Mouse (Mus musculus): ENCODE data around the gene 4933407L21Rik. TPM values are rescaled to one million over a fixed set of nuclear protein-coding genes. Genes with fewer than 3 reads are reported as not detected.
"Not testable (repeated sequence)": the region's sequence is repeated elsewhere in the genome, so short reads cannot be mapped to it uniquely, and the experiment has no call there.

The 4933407L21Rik gene
- total RNA-seq, 4 experiments from 2014 or later, result 4.3 to 5.3 (median 4.5) TPM

- no peak for DNase-seq (ENCODE audit: low spot score in 2 of 2)
These were observed 29.8 kb downstream of the 4933407L21Rik start for GRCm38 (mm10) chr1:85957942-85958619.

- no peak for DNase-seq (ENCODE audit: low spot score in 2 of 2)
These were observed 31.0 kb downstream of the 4933407L21Rik start for GRCm38 (mm10) chr1:85959129-85959888.

DNA sequence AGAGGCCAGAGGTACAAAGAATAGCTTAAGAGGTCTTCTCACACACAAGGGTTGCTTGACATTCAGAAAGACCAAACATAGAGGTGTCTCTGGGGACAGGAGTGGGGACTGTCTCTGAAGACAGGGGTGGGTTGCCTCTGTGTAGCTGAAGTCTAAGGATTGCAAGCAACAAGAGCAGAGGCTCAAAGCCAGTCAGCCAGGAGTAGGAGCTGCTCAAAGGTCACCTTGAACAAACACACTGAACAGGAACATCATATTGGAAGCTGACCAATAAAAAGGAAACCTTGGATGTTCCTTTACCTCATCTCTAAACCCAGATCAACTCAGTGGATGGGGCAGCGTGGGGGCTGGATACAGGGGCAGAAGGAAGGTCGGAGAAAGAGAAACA, 31.6 kb downstream of the 4933407L21Rik start:
- DNase-seq (ENCODE audit: low spot score in 2 of 2), result no peak

GRCm38 (mm10) chr1:85960873-85961272, 32.6 kb downstream of the 4933407L21Rik start, which contains the start of gene Gpr55:
Gene Gpr55 (minus strand): TSS chr1:85961007.
- DNase-seq (ENCODE audit: low spot score in 2 of 2), result no peak

- DNase-seq (ENCODE audit: low spot score in 2 of 2), result no peak
These were observed 33.8 kb downstream of the 4933407L21Rik start for GRCm38 (mm10) chr1:85962081-85962480.

- DNase-seq (ENCODE audit: low spot score in 2 of 2), result no peak
These were observed 37.6 kb downstream of the 4933407L21Rik start for GRCm38 (mm10) chr1:85965856-85966255.

- no peak for DNase-seq (ENCODE audit: low spot score in 2 of 2)
These were observed 40.8 kb downstream of the 4933407L21Rik start for GRCm38 (mm10) chr1:85969081-85969480.

GRCm38 (mm10) chr1:85969519-85969918, 41.2 kb downstream of the 4933407L21Rik start:
- DNase-seq (ENCODE audit: low spot score in 2 of 2), result peak; percentile 34 to 56

- DNase-seq (ENCODE audit: low spot score in 2 of 2), result no peak
These were observed 42.8 kb downstream of the 4933407L21Rik start for GRCm38 (mm10) chr1:85971070-85971469.

DNA sequence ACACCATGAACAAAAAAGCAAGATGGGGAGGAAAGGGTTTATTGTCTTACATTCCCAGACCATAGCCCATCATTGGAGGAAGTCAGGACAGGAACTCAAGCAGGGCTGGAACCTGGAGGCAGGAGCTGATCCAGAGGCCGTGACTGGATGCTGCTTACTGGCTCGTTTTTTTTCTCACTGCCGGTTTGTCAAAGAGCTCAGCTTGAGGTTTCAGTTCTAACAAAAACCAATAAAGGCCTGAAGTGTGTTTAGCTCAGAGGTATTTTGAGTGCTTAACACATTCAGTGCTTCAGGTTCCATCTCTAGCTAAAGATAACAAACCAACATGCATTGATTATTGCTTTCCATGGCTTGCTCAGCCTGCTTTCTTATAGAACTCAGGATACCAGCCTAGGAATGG, 44.1 kb downstream of the 4933407L21Rik start:
- DNase-seq (ENCODE audit: low spot score in 2 of 2), result no peak

GRCm38 (mm10) chr1:85973468-85973877, 45.2 kb downstream of the 4933407L21Rik start:
- DNase-seq (ENCODE audit: low spot score in 2 of 2), result no peak

GRCm38 (mm10) chr1:85977709-85978108, 49.4 kb downstream of the 4933407L21Rik start:
- no peak for DNase-seq (ENCODE audit: low spot score in 2 of 2)

DNA sequence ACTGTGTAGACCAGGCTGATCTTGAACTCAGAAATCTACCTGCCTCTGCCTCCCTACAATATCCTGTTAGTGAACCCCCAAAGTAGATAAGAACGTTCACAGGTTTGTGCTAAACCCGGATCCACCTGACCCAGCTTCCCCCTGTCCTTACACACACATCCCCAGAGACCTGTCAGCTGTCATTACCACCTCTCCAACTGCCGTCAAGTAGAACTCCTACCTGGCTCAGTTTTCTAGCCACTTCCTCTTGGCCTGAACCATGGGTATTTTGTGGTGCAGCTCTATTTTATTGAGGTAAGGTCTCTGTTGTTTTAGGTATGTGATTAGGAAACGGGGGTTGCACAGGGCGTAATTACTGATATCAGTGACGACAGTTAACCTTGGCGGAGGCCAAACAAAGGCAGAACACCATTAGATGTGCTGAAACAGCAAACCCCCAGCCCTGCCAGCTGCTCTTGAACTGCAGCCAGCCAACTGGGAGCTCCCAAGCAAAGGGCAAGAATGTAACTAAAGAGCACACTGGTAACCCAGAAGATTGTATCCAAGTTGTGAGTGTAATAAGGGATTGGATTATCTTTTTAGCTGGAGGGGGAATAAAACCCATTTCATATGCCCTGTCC, 53.6 kb downstream of the 4933407L21Rik start:
- no peak for DNase-seq (ENCODE audit: low spot score in 2 of 2)

DNA sequence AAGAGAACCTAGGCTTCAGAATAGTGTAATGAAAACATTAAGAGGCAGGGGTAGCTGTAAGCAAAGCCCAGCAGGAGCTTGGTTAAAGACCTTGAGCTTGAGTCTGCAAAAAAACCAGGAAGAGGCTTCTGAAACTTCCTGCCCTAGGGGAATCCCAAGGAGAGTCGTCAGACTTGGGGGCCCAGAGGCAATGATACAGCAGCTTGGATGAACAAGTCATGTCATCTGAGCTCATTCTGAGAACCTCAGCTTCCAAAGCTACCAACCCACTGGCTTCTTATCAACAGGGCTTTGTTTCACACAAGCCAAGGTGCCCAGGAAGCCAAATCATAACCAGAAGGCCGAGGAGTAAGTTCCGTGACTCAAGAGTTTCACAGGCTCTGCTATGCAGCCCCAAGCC, 57.5 kb downstream of the 4933407L21Rik start:
- no peak for DNase-seq (ENCODE audit: low spot score in 2 of 2)

DNA sequence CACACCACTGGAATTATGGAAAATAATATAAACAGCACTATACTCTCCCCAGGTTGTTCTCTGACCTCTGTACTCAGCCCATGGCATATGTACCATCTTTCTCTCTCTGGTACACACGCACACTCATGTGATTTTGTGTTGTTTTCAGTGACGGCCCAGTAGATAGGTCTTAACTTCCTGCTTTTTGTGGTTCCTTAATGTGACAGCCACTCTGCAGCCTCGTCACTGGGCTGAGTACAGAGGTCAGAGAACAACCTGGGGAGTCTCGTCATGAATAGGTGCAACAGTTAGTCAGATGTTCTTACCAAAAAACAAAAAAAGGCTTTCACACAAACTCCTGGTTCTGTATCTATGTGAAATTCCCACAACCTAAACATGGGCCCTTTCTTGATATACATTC, 60.1 kb downstream of the 4933407L21Rik start:
- no peak for DNase-seq (ENCODE audit: low spot score in 2 of 2)

GRCm38 (mm10) chr1:85988882-85989281, 60.6 kb downstream of the 4933407L21Rik start:
- not testable (repeated sequence) for DNase-seq (ENCODE audit: low spot score in 2 of 2)

Other genes with a start within 250 kb of the 4933407L21Rik start
- gene A630001G21Rik, start 149.8 kb upstream of the 4933407L21Rik start, total RNA-seq (2022), result 1 to 10 TPM in 2 of 4 experiments, under 1 TPM in 1, not detected in 1; 0.21 to 1.8 (median 1.5) TPM
- gene Cab39, start 135.0 kb upstream of the 4933407L21Rik start, total RNA-seq (2022), result 100 to 1,000 TPM; 128 to 143 (median 137) TPM
- gene Itm2c, start 34.2 kb upstream of the 4933407L21Rik start, total RNA-seq (2022), result 100 to 1,000 TPM; 782 to 804 (median 787) TPM
- gene Gpr55, start 32.5 kb downstream of the 4933407L21Rik start, total RNA-seq (2022), result under 1 TPM in 3 of 4 experiments, not detected in 1; 0.08 to 0.52 (median 0.25) TPM
- gene Spata3, start 88.3 kb downstream of the 4933407L21Rik start, total RNA-seq (2022), result 1 to 10 TPM; 1.1 to 1.7 (median 1.3) TPM
- gene 2810459M11Rik, start 117.4 kb downstream of the 4933407L21Rik start, total RNA-seq (2022), result 10 to 100 TPM; 12.6 to 22.3 (median 17.2) TPM
- gene Psmd1, start 135.9 kb downstream of the 4933407L21Rik start, total RNA-seq (2022), result 100 to 1,000 TPM; 117 to 122 (median 118) TPM
- gene Htr2b, start 183.5 kb downstream of the 4933407L21Rik start, total RNA-seq (2022), result not detected
- gene Gm21972, start 205.2 kb downstream of the 4933407L21Rik start, total RNA-seq (2022), result 1 to 10 TPM in 3 of 4 experiments, not detected in 1; 4.5 to 7.4 (median 6.4) TPM
- 10 to 100 TPM; 35.5 to 52.4 (median 43.3) TPM for gene Armc9, start 226.3 kb downstream of the 4933407L21Rik start, total RNA-seq (2022)

Measured in layer of hippocampus, adult 8-10 months (tissue).